Mouse (Mus musculus) thymus, adult 2 months (tissue): ENCODE results near the gene Sbsn. TPM values are rescaled to one million over a fixed set of nuclear protein-coding genes. Genes with fewer than 3 reads are reported as not detected.
"Not testable (repeated sequence)": the region's sequence is repeated elsewhere in the genome, so short reads cannot be mapped to it uniquely, and the experiment has no call there.

Experiments
- DNase-seq: peaks from one replicate; pipeline ENCODE4 v3.0.0; 2021
- H3K27ac ChIP-seq: fragments of 200-500 bp; 2 replicates; pipeline ENCODE4 v1.5.1; 2012; ENCODE audit warnings: low read length, control low read depth; ENCODE audit not compliant: control insufficient read depth, insufficient read depth
- H3K27me3 ChIP-seq: fragments of 200-500 bp; 2 replicates; pipeline ENCODE4 v1.6.1; 2012; ENCODE audit warnings: mild to moderate bottlenecking, low read length, moderate library complexity, mixed read lengths; ENCODE audit not compliant: control insufficient read depth, insufficient read depth
- H3K36me3 ChIP-seq: fragments of 200-500 bp; 2 replicates; pipeline ENCODE4 v1.6.1; 2012; ENCODE audit warnings: mild to moderate bottlenecking, low read length, moderate library complexity; ENCODE audit not compliant: control insufficient read depth, insufficient read depth
- H3K4me1 ChIP-seq: fragments of 200-500 bp; replicated peaks from 2 replicates; pipeline ENCODE4 v1.6.1; 2012; ENCODE audit warnings: low read length; ENCODE audit not compliant: control insufficient read depth, insufficient read depth
- H3K4me3 ChIP-seq: fragments of 200-500 bp; 2 replicates; pipeline ENCODE4 v1.5.1; 2012; ENCODE audit warnings: mild to moderate bottlenecking, low read length, control low read depth, moderate library complexity; ENCODE audit not compliant: control insufficient read depth, insufficient read depth
- CTCF ChIP-seq: fragments of 200-500 bp; IDR thresholded peaks from 2 replicates; pipeline ENCODE4 v1.5.1; 2012; ENCODE audit warnings: mild to moderate bottlenecking, control low read depth, low read length, moderate library complexity, borderline replicate concordance; ENCODE audit not compliant: control insufficient read depth, poor library complexity, insufficient read depth; ENCODE audit errors: extremely low read depth
- POLR2A ChIP-seq: fragments of 200-500 bp; IDR thresholded peaks from 2 replicates; pipeline ENCODE4 v1.6.1; 2012; ENCODE audit warnings: mild to moderate bottlenecking, low read length, control low read depth, moderate library complexity; ENCODE audit not compliant: control insufficient read depth, poor library complexity, insufficient read depth; ENCODE audit errors: extremely low read depth
- WGBS: fragments of 180-500 bp; shearing (Covaris S2); methylation state at CpG from one replicate; pipeline ENCODE4 v1.1.7; 2018; 5-methylcytosine and 5-hydroxymethylcytosine counted together
- polyA plus RNA-seq: library from polyadenylated mRNA; depleted of rRNA; stranded (reverse); fragments of >200 nt; gene quantifications from 2 replicates; pipeline ENCODE4 v1.2.3, GENCODE M21; 2012

Gene Sbsn
- polyA plus RNA-seq, 1 experiment = 3.4 TPM

- Histone ChIP-seq H3K4me1 (peaks cover 11% of the 10 kb centered on the region), H3K36me3 (no peaks in the 10 kb centered on the region), H3K4me3 (no peak overlapping the region), H3K27ac (no peak overlapping the region), H3K27me3 (no peaks in the 10 kb centered on the region; the same call in 1 of the 2 replicates)
- TF ChIP-seq POLR2A (no peak), CTCF (no peak)
- WGBS = 93% methylated on average over 7 of the region's 7 CpGs
- no peak for DNase-seq
Measured at GRCm38 (mm10) chr7:30721286-30721685, 30.0 kb upstream of the Sbsn start.

- WGBS = 60% methylated on average over 6 of the region's 6 CpGs
Measured at GRCm38 (mm10) chr7:30723274-30723953, 27.9 kb upstream of the Sbsn start.

GRCm38 (mm10) chr7:30728214-30728613 is 23.1 kb upstream of the Sbsn start:
- WGBS = 91% methylated on average over 6 of the region's 6 CpGs
- H3K4me1 ChIP-seq = peaks cover 16% of the 10 kb centered on the region
- H3K27ac ChIP-seq = no peak overlapping the region
- TF ChIP-seq POLR2A (no peak), CTCF (no peak)
- no peaks in the 10 kb centered on the region for H3K36me3 ChIP-seq
- H3K27me3 ChIP-seq = no peaks in the 10 kb centered on the region
- no peak overlapping the region for H3K4me3 ChIP-seq
- no peak for DNase-seq

More at GRCm38 (mm10) chr7:30723274-30723953, 27.9 kb upstream of the Sbsn start:
- Histone ChIP-seq H3K36me3 (no peaks in the 10 kb centered on the region), H3K4me1 (peaks cover 3% of the 10 kb centered on the region), H3K27me3 (no peaks in the 10 kb centered on the region), H3K4me3 (no peak overlapping the region), H3K27ac (no peak overlapping the region)
- no peak for TF ChIP-seq POLR2A
- TF ChIP-seq CTCF = no peak
- DNase-seq = no peak

GRCm38 (mm10) chr7:30728739-30729395 is 22.4 kb upstream of the Sbsn start:
- Histone ChIP-seq H3K4me1 (peaks cover 16% of the 10 kb centered on the region), H3K36me3 (no peaks in the 10 kb centered on the region), H3K4me3 (peak overlapping the region; percentile 79), H3K27ac (no peak overlapping the region), H3K27me3 (no peaks in the 10 kb centered on the region)
- TF ChIP-seq POLR2A (no peak), CTCF (no peak)
- DNase-seq = no peak
- WGBS = 8% methylated on average over 26 of the region's 26 CpGs

GRCm38 (mm10) chr7:30729396-30730063 is 21.7 kb upstream of the Sbsn start, which contains the start of gene Tmem147:
TSS of gene Tmem147 (minus strand) at chr7:30729540.
- H3K4me3 ChIP-seq = peak within 1 kb of the TSS; percentile 79
- WGBS = under 1% methylated on average over 60 of the region's 60 CpGs
- TF ChIP-seq POLR2A (peak; percentile 82), CTCF (no peak)

GRCm38 (mm10) chr7:30730064-30730722 is 21.1 kb upstream of the Sbsn start:
- 16% methylated on average over 22 of the region's 22 CpGs for WGBS
- Histone ChIP-seq H3K27ac (peak overlapping the region; percentile 86), H3K4me1 (peaks cover 16% of the 10 kb centered on the region), H3K4me3 (peak overlapping the region; percentile 79)
- not testable (repeated sequence) for DNase-seq, H3K36me3 ChIP-seq, H3K27me3 ChIP-seq

More at GRCm38 (mm10) chr7:30729396-30730063, 21.7 kb upstream of the Sbsn start, which contains the start of gene Tmem147:
- no peaks in the 10 kb centered on the region for H3K36me3 ChIP-seq
- H3K27me3 ChIP-seq = no peaks in the 10 kb centered on the region
- peaks cover 16% of the 10 kb centered on the region for H3K4me1 ChIP-seq
- peak; percentile 97 for DNase-seq
- peak within 1 kb of the TSS; percentile 86 for H3K27ac ChIP-seq

GRCm38 (mm10) chr7:30736211-30736610 is 15.1 kb upstream of the Sbsn start:
- WGBS = 91% methylated on average over 3 of the region's 3 CpGs
- no peaks in the 10 kb centered on the region for H3K36me3 ChIP-seq
- TF ChIP-seq POLR2A = no peak
- TF ChIP-seq CTCF = no peak
- no peaks in the 10 kb centered on the region for H3K4me1 ChIP-seq
- DNase-seq = no peak
- no peaks in the 10 kb centered on the region for H3K27me3 ChIP-seq
- H3K4me3 ChIP-seq = no peak overlapping the region
- no peak overlapping the region for H3K27ac ChIP-seq

GRCm38 (mm10) chr7:30742570-30742969 is 8.7 kb upstream of the Sbsn start:
- 35% methylated on average over 2 of the region's 2 CpGs for WGBS
- H3K4me3 ChIP-seq, H3K27me3 ChIP-seq: not testable (repeated sequence)

GRCm38 (mm10) chr7:30743617-30744016 is 7.7 kb upstream of the Sbsn start, which contains the start of gene Gapdhs:
TSS of gene Gapdhs (minus strand) at chr7:30743681.
- 100% methylated on average over 3 of the region's 4 CpGs for WGBS
- H3K4me1 ChIP-seq, H3K27ac ChIP-seq, H3K4me3 ChIP-seq, DNase-seq, H3K36me3 ChIP-seq, H3K27me3 ChIP-seq: not testable (repeated sequence)

More at GRCm38 (mm10) chr7:30742570-30742969, 8.7 kb upstream of the Sbsn start:
- H3K4me1 ChIP-seq, H3K36me3 ChIP-seq, H3K27ac ChIP-seq, DNase-seq: not testable (repeated sequence)
